Mouse (Mus musculus): ENCODE measurements around the gene Zbtb38. TPM values are rescaled to one million over a fixed set of nuclear protein-coding genes. Genes with fewer than 3 reads are reported as not detected.

Gene Zbtb38
- polyA plus RNA-seq, 1 experiment: 12.9 TPM

DNA sequence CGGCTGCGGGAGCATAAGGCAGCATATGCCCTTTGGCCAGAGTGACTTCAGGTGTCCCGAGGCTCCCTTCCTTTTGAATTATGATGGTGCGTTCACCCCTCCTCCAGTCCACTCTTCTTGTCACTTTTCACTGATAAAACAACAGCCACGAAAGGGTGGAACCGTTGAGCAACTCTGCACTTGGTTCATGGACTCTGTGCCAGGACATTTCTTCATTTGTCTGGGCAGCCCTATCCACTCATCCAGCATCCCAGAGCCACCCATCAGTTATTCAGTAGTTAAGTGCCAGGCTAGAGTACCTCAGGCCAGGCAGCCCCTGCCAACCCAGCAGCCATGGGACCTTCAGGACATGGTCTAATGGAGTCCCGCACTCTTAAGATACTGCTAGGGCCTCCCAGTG lies 114.1 kb downstream of the Zbtb38 start:
- no peak for DNase-seq (ENCODE audit: low read depth)

- DNase-seq (ENCODE audit: low read depth): no peak
Measured at GRCm38 (mm10) chr9:96637157-96637548, 115.5 kb downstream of the Zbtb38 start.

DNA sequence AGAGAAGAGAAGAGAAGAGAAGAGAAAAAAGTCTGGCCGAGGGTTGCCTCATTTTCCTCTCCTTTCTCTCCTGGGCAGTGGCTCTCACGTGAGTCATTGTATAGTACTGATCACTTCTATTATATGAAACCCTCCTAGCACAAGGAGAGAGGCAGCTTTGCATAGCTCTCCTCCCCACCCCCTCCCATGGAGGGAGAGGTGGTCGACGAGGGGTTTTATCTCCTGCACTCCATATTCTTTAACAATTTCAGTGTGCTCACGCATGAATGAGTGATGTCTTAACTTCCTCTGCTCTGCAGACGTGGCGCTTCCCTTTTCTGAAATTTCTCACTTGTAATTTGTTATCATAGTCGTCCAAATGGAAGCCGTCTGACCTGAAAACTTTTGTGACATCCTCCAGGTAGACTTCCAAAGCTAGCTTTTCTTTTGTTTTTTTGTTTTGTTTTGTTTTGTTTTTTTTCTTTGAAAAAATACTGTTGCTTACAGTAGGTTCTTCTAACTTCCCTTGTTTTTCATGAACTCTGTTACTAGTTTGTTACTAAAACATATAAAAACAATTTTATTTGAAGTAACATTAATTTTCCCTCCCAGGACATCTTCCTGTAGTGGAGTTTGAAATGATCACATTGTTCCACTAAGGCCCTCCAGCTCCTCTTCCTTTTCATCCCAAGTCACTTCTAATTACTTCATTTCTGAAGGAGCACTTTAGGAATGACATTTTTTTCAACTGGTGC lies 116.0 kb downstream of the Zbtb38 start:
- no peak for DNase-seq (ENCODE audit: low read depth)

DNA sequence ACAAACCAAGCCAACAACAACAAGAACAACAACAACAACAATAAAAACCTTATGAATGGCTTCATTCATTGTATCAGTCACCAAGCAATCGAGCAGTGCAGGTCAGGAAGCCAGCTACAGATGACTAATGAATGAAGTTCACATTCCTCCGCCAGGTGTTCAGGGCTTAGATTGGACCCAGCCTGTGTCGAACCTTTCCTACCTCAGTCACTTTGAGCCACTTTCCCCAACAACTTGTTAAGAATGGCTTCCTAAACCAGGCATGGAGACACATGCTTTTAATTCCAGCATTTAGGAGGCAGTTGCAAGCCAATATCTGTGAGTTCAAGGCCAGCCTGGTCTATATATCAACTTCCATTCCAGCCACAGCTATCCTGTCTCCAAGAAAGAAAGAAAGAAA lies 116.7 kb downstream of the Zbtb38 start:
- DNase-seq (ENCODE audit: low read depth): no peak

DNA sequence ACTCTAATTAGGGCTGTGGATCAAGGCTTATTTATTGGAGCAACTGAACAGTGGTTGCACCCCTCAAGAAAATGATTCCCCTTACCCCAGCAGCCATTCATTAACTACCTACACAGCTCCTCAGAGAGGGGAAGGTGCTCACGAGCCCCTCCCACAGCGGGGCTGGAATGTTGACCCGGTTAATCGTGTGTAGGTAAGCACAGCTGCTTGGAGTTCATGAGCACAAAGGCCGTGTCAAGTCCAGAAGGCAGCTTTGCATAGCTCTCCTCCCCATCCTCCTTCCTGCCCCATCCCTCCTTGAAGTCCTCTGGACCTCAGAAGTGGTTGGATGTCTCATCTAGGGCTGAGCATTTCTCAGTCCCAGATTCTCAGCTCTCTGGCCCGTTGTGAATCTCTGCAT lies 117.5 kb downstream of the Zbtb38 start:
- DNase-seq (ENCODE audit: low read depth): no peak

DNA sequence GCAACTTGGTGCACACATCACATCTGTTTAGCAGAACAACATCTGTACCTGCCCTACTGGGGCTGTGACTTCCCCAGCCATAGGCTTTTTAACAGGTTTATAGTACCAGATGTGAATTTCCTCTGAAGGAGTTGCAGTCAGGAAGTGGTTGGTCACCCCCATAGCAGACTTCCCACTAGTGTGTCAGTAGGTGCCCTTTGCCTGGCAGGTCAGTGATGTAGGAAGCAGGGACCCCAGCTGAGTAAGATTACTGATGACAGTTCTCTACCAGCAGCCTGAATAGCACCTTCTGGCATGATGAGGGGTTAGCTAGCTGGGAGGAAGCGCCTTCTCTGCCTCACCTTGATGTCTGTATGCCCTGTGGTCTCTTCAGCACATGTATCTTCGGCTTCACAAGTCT lies 118.9 kb downstream of the Zbtb38 start:
- DNase-seq (ENCODE audit: low read depth): no peak

Other genes starting within 250 kb of the Zbtb38 start
- 1.5 TPM in 2 replicates for gene Gm28729, start 227.6 kb downstream of the Zbtb38 start, polyA plus RNA-seq (2012; rRNA removed)
- gene Rasa2, start 121.2 kb downstream of the Zbtb38 start, polyA plus RNA-seq (2012; rRNA removed): 3.1 and 3.3 TPM in 2 replicates
- gene Pxylp1, start 139.8 kb upstream of the Zbtb38 start, polyA plus RNA-seq (2012; rRNA removed): 15.7 and 16.8 TPM in 2 replicates

All from gonadal fat pad, adult 2 months (tissue).